Mouse (Mus musculus) midbrain, embryonic 16.5 days (tissue): Measurements from ENCODE around the gene Krt88. TPM values are rescaled to one million over a fixed set of nuclear protein-coding genes. Genes with fewer than 3 reads are reported as not detected.

ENCODE experiments used
- ATAC-seq: fragments of 200-750 bp; cut with Nextera tagmentation; 2 replicates; pipeline ENCODE4 v1.8.0; 2017; ENCODE audit warnings: moderate TSS enrichment
- H3K27ac ChIP-seq: fragments of 300-500 bp; sonication (generic); 2 replicates; pipeline ENCODE4 v1.5.1; 2014; ENCODE audit warnings: mild to moderate bottlenecking, low read length, mixed read lengths
- H3K27me3 ChIP-seq: fragments of 300-500 bp; sonication (generic); 2 replicates; pipeline ENCODE4 v1.6.1; 2014; ENCODE audit warnings: low read depth, low read length, mixed read lengths; ENCODE audit not compliant: control insufficient read depth, insufficient read depth
- H3K36me3 ChIP-seq: fragments of 300-500 bp; sonication (generic); 2 replicates; pipeline ENCODE4 v1.6.1; 2014; ENCODE audit warnings: mild to moderate bottlenecking, low read length, moderate library complexity, mixed read lengths; ENCODE audit not compliant: control insufficient read depth, insufficient read depth
- H3K4me1 ChIP-seq: fragments of 300-500 bp; sonication (generic); 2 replicates; pipeline ENCODE4 v1.6.1; 2014; ENCODE audit warnings: mild to moderate bottlenecking, low read length, mixed read lengths; ENCODE audit not compliant: control insufficient read depth, insufficient read depth
- H3K4me2 ChIP-seq: fragments of 300-500 bp; sonication (generic); 2 replicates; pipeline ENCODE4 v1.6.1; 2014; ENCODE audit warnings: mild to moderate bottlenecking, low read length, mixed read lengths
- H3K4me3 ChIP-seq: fragments of 300-500 bp; sonication (generic); 2 replicates; pipeline ENCODE4 v1.5.1; 2014; ENCODE audit warnings: low read depth, mild to moderate bottlenecking, low read length, moderate library complexity, mixed read lengths
- H3K9ac ChIP-seq: fragments of 300-500 bp; sonication (generic); 2 replicates; pipeline ENCODE4 v1.6.1; 2014; ENCODE audit warnings: low read depth, low read length, mixed read lengths
- H3K9me3 ChIP-seq: fragments of 300-500 bp; sonication (generic); replicated peaks from 2 replicates; pipeline ENCODE4 v1.6.1; 2014; ENCODE audit warnings: mild to moderate bottlenecking, low read length, mixed read lengths; ENCODE audit not compliant: control insufficient read depth, poor library complexity, severe bottlenecking
- WGBS: fragments of 180-500 bp; shearing (Covaris S2); extraction: QIAGEN DNeasy Blood & Tissue Kit; methylation state at CpG from one replicate; pipeline ENCODE4 v1.1.7; 2014; 5-methylcytosine and 5-hydroxymethylcytosine counted together
- polyA plus RNA-seq: library from polyadenylated mRNA; unstranded; fragments of >200 nt; fragmentation: Nextera tagmentation; extraction: Ambion mirVana; gene quantifications from 2 replicates; pipeline ENCODE4 v1.2.1, GENCODE M21; 2015

Gene Krt88
- polyA plus RNA-seq, 1 experiment from 2014 or later = not detected

GRCm38 (mm10) chr15:101436611-101437010, 10.9 kb upstream of the Krt88 start:
- no peak for ATAC-seq
- Histone ChIP-seq H3K4me1 (peaks cover 3% of the 10 kb centered on the region; the same call in 1 of the 2 replicates), H3K4me2 (no peak overlapping the region), H3K27ac (no peak overlapping the region), H3K9me3 (no peaks in the 10 kb centered on the region), H3K4me3 (no peak overlapping the region), H3K27me3 (peaks cover 8% of the 10 kb centered on the region), H3K36me3 (no peaks in the 10 kb centered on the region), H3K9ac (no peak overlapping the region)
- WGBS = 89% methylated on average over 7 of the region's 7 CpGs

- H3K4me3 ChIP-seq = peak within 1 kb of the TSS; percentile 45
- 2% methylated on average over 33 of the region's 34 CpGs for WGBS
- peak within 1 kb of the TSS; percentile 69 for H3K9ac ChIP-seq
- ATAC-seq = peak; percentile 39; the same call in 1 of the 2 replicates
- no peak within 1 kb of the TSS for H3K27ac ChIP-seq
- H3K4me1 ChIP-seq = peaks cover 3% of the 10 kb centered on the region; the same call in 1 of the 2 replicates
- peaks cover 8% of the 10 kb centered on the region for H3K27me3 ChIP-seq
- H3K9me3 ChIP-seq = no peaks in the 10 kb centered on the region
- H3K36me3 ChIP-seq = no peaks in the 10 kb centered on the region
- H3K4me2 ChIP-seq = peak within 1 kb of the TSS; percentile 93
Measured at GRCm38 (mm10) chr15:101438555-101438954, 9.0 kb upstream of the Krt88 start, which contains the start of gene Krt87. Gene Krt87, minus strand, starts transcription at chr15:101438804.

- Histone ChIP-seq H3K27me3 (peaks cover 8% of the 10 kb centered on the region), H3K9ac (no peak overlapping the region), H3K4me1 (peaks cover 3% of the 10 kb centered on the region; the same call in 1 of the 2 replicates), H3K36me3 (no peaks in the 10 kb centered on the region), H3K27ac (no peak overlapping the region), H3K4me3 (no peak overlapping the region), H3K4me2 (no peak overlapping the region), H3K9me3 (no peaks in the 10 kb centered on the region)
- no peak for ATAC-seq
- WGBS = 82% methylated on average over 4 of the region's 4 CpGs
Measured at GRCm38 (mm10) chr15:101440837-101441236, 6.7 kb upstream of the Krt88 start.

- WGBS = 77% methylated on average over 11 of the region's 11 CpGs
- Histone ChIP-seq H3K9me3 (no peaks in the 10 kb centered on the region), H3K36me3 (no peaks in the 10 kb centered on the region), H3K4me1 (no peaks in the 10 kb centered on the region), H3K27ac (no peak overlapping the region), H3K9ac (no peak overlapping the region), H3K4me3 (no peak overlapping the region), H3K4me2 (no peak overlapping the region), H3K27me3 (no peaks in the 10 kb centered on the region)
- no peak for ATAC-seq
Measured at GRCm38 (mm10) chr15:101446572-101446971, 972 bp upstream of the Krt88 start.

- Histone ChIP-seq H3K9me3 (peaks cover 5% of the 10 kb centered on the region; the same call in 1 of the 2 replicates), H3K4me3 (no peak overlapping the region), H3K36me3 (no peaks in the 10 kb centered on the region), H3K27me3 (no peaks in the 10 kb centered on the region), H3K4me2 (no peak overlapping the region), H3K4me1 (peaks cover under 1% of the 10 kb centered on the region; the same call in 1 of the 2 replicates), H3K27ac (no peak overlapping the region), H3K9ac (no peak overlapping the region)
- WGBS = 7% methylated on average over 13 of the region's 13 CpGs
- ATAC-seq = no peak
Measured at GRCm38 (mm10) chr15:101453093-101453736, 5.7 kb downstream of the Krt88 start.

- Histone ChIP-seq H3K9me3 (peaks cover 5% of the 10 kb centered on the region; the same call in 1 of the 2 replicates), H3K4me2 (no peak overlapping the region), H3K4me1 (peaks cover 5% of the 10 kb centered on the region; the same call in 1 of the 2 replicates), H3K9ac (no peak overlapping the region), H3K27ac (no peak overlapping the region), H3K36me3 (no peaks in the 10 kb centered on the region), H3K4me3 (no peak overlapping the region), H3K27me3 (no peaks in the 10 kb centered on the region)
- ATAC-seq = no peak
- WGBS = 84% methylated on average over 8 of the region's 8 CpGs
Measured at GRCm38 (mm10) chr15:101454774-101455173, 7.2 kb downstream of the Krt88 start.

GRCm38 (mm10) chr15:101455292-101455691, 7.7 kb downstream of the Krt88 start:
- Histone ChIP-seq H3K27me3 (no peaks in the 10 kb centered on the region), H3K27ac (no peak overlapping the region), H3K9ac (no peak overlapping the region), H3K36me3 (no peaks in the 10 kb centered on the region), H3K4me2 (no peak overlapping the region), H3K9me3 (peaks cover 5% of the 10 kb centered on the region; the same call in 1 of the 2 replicates), H3K4me1 (peaks cover 5% of the 10 kb centered on the region; the same call in 1 of the 2 replicates), H3K4me3 (no peak overlapping the region)
- no peak for ATAC-seq
- 89% methylated on average over 2 of the region's 2 CpGs for WGBS

- H3K27me3 ChIP-seq = no peaks in the 10 kb centered on the region
- no peak for ATAC-seq
- no peak overlapping the region for H3K27ac ChIP-seq
- no peak overlapping the region for H3K9ac ChIP-seq
- H3K36me3 ChIP-seq = no peaks in the 10 kb centered on the region
- WGBS = 90% methylated on average over 6 of the region's 6 CpGs
- H3K4me1 ChIP-seq = peaks cover 5% of the 10 kb centered on the region; the same call in 1 of the 2 replicates
- peaks cover 5% of the 10 kb centered on the region; the same call in 1 of the 2 replicates for H3K9me3 ChIP-seq
- no peak overlapping the region for H3K4me3 ChIP-seq
- H3K4me2 ChIP-seq = no peak overlapping the region
Measured at GRCm38 (mm10) chr15:101455891-101456290, 8.3 kb downstream of the Krt88 start.

GRCm38 (mm10) chr15:101458361-101458930, 10.9 kb downstream of the Krt88 start:
- Histone ChIP-seq H3K27me3 (no peaks in the 10 kb centered on the region), H3K36me3 (no peaks in the 10 kb centered on the region), H3K9me3 (peaks cover 5% of the 10 kb centered on the region; the same call in 1 of the 2 replicates), H3K4me3 (no peak overlapping the region), H3K4me1 (peaks cover 5% of the 10 kb centered on the region; the same call in 1 of the 2 replicates), H3K4me2 (peak overlapping the region; percentile 4; the same call in 1 of the 2 replicates), H3K27ac (no peak overlapping the region), H3K9ac (no peak overlapping the region)
- ATAC-seq = no peak
- 32% methylated on average over 16 of the region's 16 CpGs for WGBS
